Mouse (Mus musculus) ES-E14 (cell line): ENCODE results near the gene Plxna2.

Experiments
- CHD2 ChIP-seq: IDR thresholded peaks from 2 replicates; pipeline ENCODE4 v1.6.1; 2014; ENCODE audit warnings: mild to moderate bottlenecking, low read depth, low read length, inconsistent platforms
- MAFK ChIP-seq: IDR thresholded peaks from 2 replicates; pipeline ENCODE4 v1.6.1; 2014; ENCODE audit warnings: mild to moderate bottlenecking, low read depth, low read length, inconsistent platforms; ENCODE audit not compliant: insufficient read depth
- ZC3H11A ChIP-seq: IDR thresholded peaks from 2 replicates; pipeline ENCODE4 v1.6.1; 2012; ENCODE audit warnings: low read depth, mild to moderate bottlenecking, inconsistent platforms, low read length, borderline replicate concordance
- ZNF384 ChIP-seq: IDR thresholded peaks from 2 replicates; pipeline ENCODE4 v1.6.1; 2012; ENCODE audit warnings: low read depth, low read length, inconsistent platforms

- no peak for TF ChIP-seq ZC3H11A
- TF ChIP-seq CHD2 = no peak
- no peak for TF ChIP-seq MAFK
- TF ChIP-seq ZNF384 = no peak
Observed at GRCm38 (mm10) chr1:194617918-194618317, at the start of gene Plxna2.
